9 mouse cellular contexts compared by ENCODE assay signal in the genomic region with DNA sequence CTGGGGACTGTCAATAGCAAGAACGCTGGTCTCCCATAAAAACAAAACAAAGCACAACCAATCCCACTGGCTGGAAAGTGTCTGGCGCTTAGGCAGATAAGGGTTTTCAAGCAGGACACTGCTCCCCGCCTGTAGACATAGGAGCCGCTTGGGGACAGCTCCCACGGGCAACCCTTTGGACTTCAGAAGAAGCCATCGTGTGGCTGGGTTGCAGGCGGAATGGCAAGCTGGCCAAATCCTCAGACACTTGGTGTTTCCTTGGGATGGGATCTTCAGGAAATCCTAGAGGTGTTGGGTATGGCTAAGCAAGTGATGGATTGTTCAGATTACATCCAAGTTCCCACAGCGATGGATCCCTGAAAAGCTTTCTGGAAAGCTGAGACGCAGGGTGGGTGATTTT. TPM values are rescaled to one million over a fixed set of nuclear protein-coding genes. Genes with fewer than 3 reads are reported as not detected.
A peak's percentile ranks its signal among the peaks of the same experiment; 100 is the strongest.
DNase-seq lines count a peak whose midpoint lies in the region; ATAC-seq and TF ChIP-seq lines count a peak whose summit lies in the region.
"Had no signal": no experiment of that assay in that cellular context is flagged by ENCODE, and none has a peak within 500 bp of the region (broad histone marks: within the 10 kb centered on the region; RNA-seq: fewer than 3 reads in every experiment).

No protein-coding gene starts in this region.

- peak; percentile 36 to 40 for DNase-seq in cerebellum, postnatal 14 days
- peak; percentile 12 for DNase-seq in mesoderm, embryonic 11.5 days (ENCODE audit: low read depth, low spot score)
- DNase-seq in ovary, postnatal 10 days (ENCODE audit: low spot score): no peak
- no peak for DNase-seq in gastrocnemius, postnatal 36 days
- DNase-seq in frontal cortex, postnatal 14 days (ENCODE audit: low spot score in 2 of 2): no peak

- no peaks in the 10 kb centered on the region for H3K9me3 ChIP-seq in ES-Bruce4 (replicated peaks; ENCODE audit: control insufficient read depth, insufficient read depth, low read length, poor library complexity, severe bottlenecking)
- H3K9me3 ChIP-seq in forebrain, embryonic 16.5 days (ENCODE audit: control insufficient read depth, low read length): no peaks in the 10 kb centered on the region

- peak overlapping the region; percentile 67 for H3K4me3 ChIP-seq in ES-Bruce4 (ENCODE audit: low read depth, low read length)
- H3K4me3 ChIP-seq in forebrain, embryonic 16.5 days (replicated peaks; ENCODE audit: low read length): peak overlapping the region; percentile 97

- peak overlapping the region; percentile 90 for H3K4me2 ChIP-seq in forebrain, embryonic 16.5 days (ENCODE audit: low read length)

- peak overlapping the region; percentile 84 for H3K9ac ChIP-seq in ES-Bruce4 (ENCODE audit: low read depth, poor library complexity, severe bottlenecking)
- peak overlapping the region; percentile 98 for H3K9ac ChIP-seq in forebrain, embryonic 16.5 days (replicated peaks; ENCODE audit: low read depth, low read length)

- TF ChIP-seq CTCF in ES-Bruce4 (IDR thresholded peaks at IDR 0.05; ENCODE audit: low read depth, low read length): no peak

- 2% methylated on average over 9 of the region's 9 CpGs for WGBS in forebrain, embryonic 16.5 days

- no peaks in the 10 kb centered on the region for H3K36me3 ChIP-seq in ES-Bruce4 (ENCODE audit: control insufficient read depth, insufficient read depth, low read length, poor library complexity, severe bottlenecking)
- H3K36me3 ChIP-seq in forebrain, embryonic 16.5 days (ENCODE audit: control insufficient read depth, insufficient read depth): peaks cover 1% of the 10 kb centered on the region; the same call in 1 of the 2 replicates

- H3K27me3 ChIP-seq in ES-Bruce4 (ENCODE audit: control insufficient read depth, insufficient read depth, low read length, poor library complexity, severe bottlenecking): 0 out of 2 replicates have a peak, but pooled peaks cover 7% of the 10 kb centered on the region
- H3K27me3 ChIP-seq in forebrain, embryonic 16.5 days (replicated peaks; ENCODE audit: control insufficient read depth, insufficient read depth, low read length): no peaks in the 10 kb centered on the region

- TF ChIP-seq EP300 in ES-Bruce4 (IDR thresholded peaks at IDR 0.05; ENCODE audit: insufficient read depth, low read depth, low read length): no peak

- TF ChIP-seq POLR2A in ES-Bruce4 (IDR thresholded peaks at IDR 0.05; ENCODE audit: insufficient read depth, low read length): no peak

- intact Hi-C loops in gastrocnemius, postnatal 36 days (cut with DNase I): no loop called here

- H3K27ac ChIP-seq in ES-Bruce4 (ENCODE audit: insufficient read depth, low read length): no peak overlapping the region
- H3K27ac ChIP-seq in forebrain, embryonic 16.5 days (ENCODE audit: low read length): peak overlapping the region; percentile 93

- ATAC-seq in cerebellum, adult (ENCODE audit: insufficient number of reproducible peaks, low FRiP score, low TSS enrichment): no peak
- ATAC-seq in forebrain, embryonic 16.5 days: no peak

- no peaks in the 10 kb centered on the region for H3K4me1 ChIP-seq in ES-Bruce4 (ENCODE audit: control insufficient read depth, insufficient read depth, low read length)
- H3K4me1 ChIP-seq in forebrain, embryonic 16.5 days (replicated peaks; ENCODE audit: control insufficient read depth, insufficient read depth, low read length): peaks cover 27% of the 10 kb centered on the region

RNA-seq across cellular contexts. Expression of gene Dbndd1, which starts 1.1 kb away (rescaled TPM):
- polyA plus RNA-seq in ES-Bruce4 (2011; ENCODE audit: insufficient read depth, insufficient read length, low read depth, missing spikeins): 0.75 and 1.6 TPM in 2 replicates
- 96.6 and 97.2 TPM in 2 replicates for polyA plus RNA-seq in forebrain, embryonic 16.5 days (2015; fragmentation: Nextera tagmentation; extraction: Ambion mirVana)
- total RNA-seq in gastrocnemius, postnatal 36 days (2021): not detected
- total RNA-seq: heart, postnatal 14 days had no signal

RNA-seq across cellular contexts. Expression of gene Gas8, which starts 4.5 kb away (rescaled TPM):
- 11.6 and 11.8 TPM in 2 replicates for polyA plus RNA-seq in ES-Bruce4 (2011; ENCODE audit: insufficient read depth, insufficient read length, low read depth, missing spikeins)
- polyA plus RNA-seq in forebrain, embryonic 16.5 days (2015; fragmentation: Nextera tagmentation; extraction: Ambion mirVana): 43.9 and 48.4 TPM in 2 replicates
- total RNA-seq in gastrocnemius, postnatal 36 days (2021): 1 to 10 TPM; 3.7 to 4.6 TPM

RNA-seq across cellular contexts. Expression of gene Afg3l1, which starts 36.4 kb away (rescaled TPM):
- 42.0 and 45.3 TPM in 2 replicates for polyA plus RNA-seq in ES-Bruce4 (2011; ENCODE audit: insufficient read depth, insufficient read length, low read depth, missing spikeins)
- polyA plus RNA-seq in forebrain, embryonic 16.5 days (2015; fragmentation: Nextera tagmentation; extraction: Ambion mirVana): 52.3 and 54.4 TPM in 2 replicates
- total RNA-seq in gastrocnemius, postnatal 36 days (2021): 10 to 100 TPM; 34.6 to 38.2 TPM

Comparison
In these comparisons a context has a peak if more than half of its experiments do, and no peak if none do; other contexts are left out.
1. DNase-seq: peak in cerebellum, postnatal 14 days (2 of 2) and mesoderm, embryonic 11.5 days (single experiment); none in ovary, postnatal 10 days (single experiment), gastrocnemius, postnatal 36 days (0 of 2) and frontal cortex, postnatal 14 days (0 of 2).
2. RNA of gene Dbndd1, which starts 1.1 kb away (polyA plus RNA-seq): 96.6 to 97.2 TPM in forebrain, embryonic 16.5 days; 0.75 to 1.6 TPM in ES-Bruce4; every median in the first group is over 10 times any median in the second.